Mouse (Mus musculus): ENCODE measurements around the gene Bcl2l11. TPM values are rescaled to one million over a fixed set of nuclear protein-coding genes. Genes with fewer than 3 reads are reported as not detected.
A peak's percentile ranks its signal among the peaks of the same experiment; 100 is the strongest.
"Not testable (repeated sequence)": the region's sequence is repeated elsewhere in the genome, so short reads cannot be mapped to it uniquely, and the experiment has no call there.

Gene Bcl2l11
- 1 to 10 TPM; 6.2 to 6.7 TPM for total RNA-seq (2021)

DNA sequence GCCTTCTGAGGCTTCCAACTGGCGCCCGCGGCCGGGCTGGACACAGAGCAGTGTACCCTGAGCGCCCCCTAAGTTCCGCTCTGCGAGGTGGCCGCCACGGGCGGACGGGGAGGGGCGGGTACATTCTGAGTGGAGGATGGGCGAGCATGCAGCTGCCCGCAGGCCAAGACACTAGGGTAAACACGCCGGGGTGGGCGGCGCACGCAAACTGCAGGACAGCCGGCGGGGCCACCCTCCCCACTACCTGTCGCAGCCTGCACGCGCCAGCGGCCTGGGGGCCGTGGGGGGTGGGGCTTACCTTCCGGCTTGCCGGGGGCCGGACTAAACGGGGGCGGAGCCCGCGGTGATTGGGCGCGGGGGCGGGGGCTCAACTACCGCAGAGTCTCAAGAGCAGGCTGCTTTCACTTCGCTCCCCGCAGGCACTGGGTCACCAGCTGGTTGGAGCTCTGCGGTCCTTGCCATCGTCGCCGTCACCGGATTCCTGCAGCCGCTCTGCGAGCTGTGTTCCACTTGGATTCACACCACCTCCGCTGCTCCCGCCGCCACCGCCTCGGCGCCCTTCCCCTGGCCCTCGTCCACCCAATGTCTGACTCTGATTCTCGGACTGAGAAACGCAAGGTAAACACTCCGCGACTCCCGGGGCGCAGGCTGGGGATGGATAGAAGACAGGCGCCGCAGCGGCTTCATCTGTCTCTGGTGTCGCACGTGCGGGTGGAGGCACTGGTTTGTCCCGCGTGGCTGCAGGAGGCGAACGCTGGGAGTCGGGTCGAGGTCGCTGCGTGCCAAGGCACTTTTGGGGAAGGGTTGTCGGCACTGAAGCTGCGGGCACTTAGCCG lies at the start of gene Bcl2l11:
Gene Bcl2l11 (plus strand): TSS at position 404 of the 836 bp plus-strand sequence.
- peak; percentile 77 to 79 for DNase-seq (ENCODE audit: extremely low spot score in 1 of 2, low spot score in 1 of 2)

DNA sequence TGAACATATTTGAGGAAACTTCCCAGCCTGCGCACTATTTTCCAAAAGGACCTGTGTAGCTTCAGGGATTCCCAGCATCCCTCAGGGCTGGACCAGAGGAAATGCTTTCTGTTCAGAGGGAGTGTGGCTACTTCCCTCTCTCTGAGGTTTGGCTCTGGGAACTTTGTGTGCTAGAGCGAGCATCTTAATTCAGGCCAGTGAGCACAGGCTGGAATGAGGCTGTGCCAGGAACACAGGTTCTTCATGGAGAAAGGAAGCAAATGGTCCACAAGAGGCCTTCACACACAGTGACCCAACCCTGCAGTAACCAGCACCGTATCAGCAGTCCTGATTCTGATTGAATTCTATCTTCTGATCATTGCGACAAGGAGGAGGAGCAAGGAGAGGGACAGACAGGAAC lies 48.9 kb upstream of the Bcl2l11 start:
- DNase-seq (ENCODE audit: extremely low spot score in 1 of 2, low spot score in 1 of 2) = no peak

DNA sequence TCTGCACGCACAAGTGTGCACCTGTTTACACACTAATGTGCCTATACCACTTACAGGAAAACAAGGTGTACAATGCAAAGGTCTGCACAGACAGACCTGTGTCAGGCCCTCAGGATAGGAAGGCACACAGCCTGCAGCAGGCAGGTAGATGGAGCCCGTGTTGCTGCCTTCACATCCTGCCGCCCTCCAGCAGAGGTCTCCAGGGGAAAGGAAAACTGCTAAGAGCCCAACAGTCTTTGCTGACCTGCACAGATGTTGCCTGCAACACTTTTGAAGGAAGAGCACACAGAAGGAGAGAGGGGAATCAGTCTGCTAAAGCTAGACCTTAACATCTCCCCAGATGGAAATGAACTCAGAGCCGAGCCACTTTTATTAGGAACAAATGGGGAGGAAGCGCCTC lies 47.0 kb upstream of the Bcl2l11 start:
- DNase-seq (ENCODE audit: extremely low spot score in 1 of 2, low spot score in 1 of 2) = no peak

DNA sequence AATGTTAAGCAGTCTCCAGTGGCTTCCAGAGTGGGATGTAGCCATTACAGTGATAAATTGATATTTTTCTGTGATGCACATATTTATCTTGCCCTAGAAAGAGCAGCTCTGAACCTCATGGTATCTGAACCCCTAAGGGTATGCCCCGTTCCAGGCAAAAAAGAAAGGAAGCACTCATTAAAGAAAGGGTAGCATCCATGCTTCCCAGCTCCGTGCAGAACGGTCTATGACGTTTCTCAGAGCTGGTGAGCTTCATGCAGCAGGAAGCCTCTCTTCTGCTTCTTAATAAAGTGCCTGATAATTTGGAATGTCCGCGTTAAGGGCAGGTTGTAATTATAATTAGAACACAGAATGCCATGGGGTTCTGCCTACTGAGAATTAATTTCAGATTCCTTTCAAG lies 46.5 kb upstream of the Bcl2l11 start:
- no peak for DNase-seq (ENCODE audit: extremely low spot score in 1 of 2, low spot score in 1 of 2)

DNA sequence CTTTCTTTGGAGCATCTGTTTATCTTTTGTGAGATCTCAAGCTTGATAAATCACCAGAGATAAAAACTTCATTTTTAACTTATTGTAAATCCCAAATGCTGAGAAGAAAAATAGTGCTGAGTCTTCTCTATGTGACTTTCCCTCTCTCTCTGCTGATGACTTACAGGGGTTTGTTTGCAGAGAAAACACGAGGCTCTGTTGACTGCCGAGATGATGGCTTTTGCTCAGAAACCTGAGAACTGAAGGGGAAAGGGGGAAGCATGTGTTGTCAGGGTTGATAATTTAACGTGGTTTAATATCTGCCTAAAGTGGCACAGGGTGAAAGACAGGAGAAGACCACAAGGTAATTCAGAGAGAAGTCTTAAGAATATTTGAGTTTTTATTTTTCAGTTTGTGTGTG lies 42.0 kb upstream of the Bcl2l11 start:
- DNase-seq (ENCODE audit: extremely low spot score in 1 of 2, low spot score in 1 of 2) = no peak

DNA sequence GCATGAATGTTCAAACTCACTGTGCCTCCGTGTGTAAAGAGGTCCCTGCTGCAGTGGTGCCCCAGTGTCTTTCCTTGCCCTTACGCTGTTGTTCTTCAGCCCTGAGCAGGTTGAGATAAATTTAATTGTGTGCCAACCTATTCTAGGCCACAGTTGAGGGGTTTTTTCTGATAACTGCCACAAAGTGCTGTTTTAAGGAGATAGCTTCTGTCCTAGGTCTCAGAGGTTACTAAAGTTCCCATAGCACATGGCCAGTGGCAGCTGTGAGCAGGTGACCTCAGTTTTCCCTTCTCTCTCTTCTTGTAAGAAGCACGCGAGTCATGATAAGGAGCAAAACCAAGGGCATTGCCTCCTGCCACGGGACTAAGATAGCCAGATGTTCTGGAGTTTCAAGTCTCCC lies 41.2 kb upstream of the Bcl2l11 start:
- DNase-seq (ENCODE audit: extremely low spot score in 1 of 2, low spot score in 1 of 2) = no peak

DNA sequence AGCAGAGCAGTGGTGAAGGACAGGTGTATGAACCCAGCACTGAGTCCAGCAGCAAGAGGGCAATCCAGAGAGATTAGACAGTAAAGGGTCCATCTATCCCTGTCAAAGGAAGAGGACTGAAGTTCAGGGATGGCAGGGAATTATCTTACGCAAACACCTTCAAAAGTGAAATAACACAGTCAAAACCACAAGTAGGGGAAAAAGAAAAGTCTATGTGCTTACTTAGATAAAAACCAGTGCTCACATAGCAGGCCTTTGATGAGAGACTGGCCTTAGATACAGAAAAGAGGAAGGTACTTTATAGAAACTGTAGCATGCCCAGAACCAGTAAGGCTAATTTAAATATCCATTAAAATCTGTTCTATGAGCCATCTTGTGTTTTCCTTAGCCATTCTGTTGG lies 40.4 kb upstream of the Bcl2l11 start:
- no peak for DNase-seq (ENCODE audit: extremely low spot score in 1 of 2, low spot score in 1 of 2)

DNA sequence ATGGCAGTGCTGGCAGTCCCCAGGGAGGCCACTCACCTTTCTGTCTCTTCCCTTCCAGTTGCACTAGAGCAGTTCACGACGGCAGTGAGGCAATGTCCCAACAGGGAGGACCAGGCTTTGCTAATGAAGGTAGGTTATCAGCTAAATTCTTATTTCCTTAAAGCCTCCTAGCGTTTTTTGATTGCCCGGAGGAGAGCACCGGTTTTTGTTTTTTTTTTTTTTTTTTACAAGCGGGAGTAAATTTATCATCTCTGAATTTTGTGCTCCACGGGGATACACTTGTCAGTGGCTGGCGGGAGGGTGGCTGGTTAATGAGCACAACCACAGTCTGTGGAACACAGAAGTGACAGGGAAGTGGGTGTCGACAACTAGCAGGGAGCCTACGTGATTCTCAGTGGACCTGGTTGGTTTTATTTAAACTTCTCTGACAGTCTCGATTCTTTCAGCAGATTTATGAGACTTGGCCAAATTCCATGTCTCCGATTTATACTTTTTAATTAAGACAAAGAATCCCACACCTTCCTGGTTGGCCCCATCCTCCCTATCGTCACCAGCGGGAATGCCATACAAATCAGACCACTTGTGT lies 39.4 kb upstream of the Bcl2l11 start:
- no peak for DNase-seq (ENCODE audit: extremely low spot score in 1 of 2, low spot score in 1 of 2)

DNA sequence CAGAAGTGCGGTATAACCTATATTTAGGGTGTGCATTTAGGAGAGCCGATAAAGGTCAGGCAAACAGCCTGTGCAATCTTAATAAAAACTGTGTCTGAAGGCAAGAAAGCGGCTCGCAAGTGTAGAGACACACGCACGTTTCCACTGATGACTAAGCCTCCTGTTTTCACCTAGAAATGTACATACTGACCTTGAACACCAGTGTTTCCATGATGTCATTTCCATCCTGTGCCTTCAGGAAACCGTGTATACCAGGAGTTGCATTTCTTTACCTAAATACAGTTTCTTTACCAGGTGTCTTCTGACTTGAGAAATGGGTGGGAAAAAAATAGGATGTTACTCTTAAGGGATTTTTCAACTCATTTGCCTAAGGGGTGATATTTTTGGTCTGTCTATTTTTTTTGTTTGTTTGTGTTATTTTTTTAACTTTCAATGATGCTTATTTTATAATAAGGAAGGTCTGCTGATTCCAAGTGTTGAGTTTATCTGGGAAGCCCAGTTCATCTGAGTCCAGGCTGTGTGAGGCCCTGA lies 38.8 kb upstream of the Bcl2l11 start:
- no peak for DNase-seq (ENCODE audit: extremely low spot score in 1 of 2, low spot score in 1 of 2)

DNA sequence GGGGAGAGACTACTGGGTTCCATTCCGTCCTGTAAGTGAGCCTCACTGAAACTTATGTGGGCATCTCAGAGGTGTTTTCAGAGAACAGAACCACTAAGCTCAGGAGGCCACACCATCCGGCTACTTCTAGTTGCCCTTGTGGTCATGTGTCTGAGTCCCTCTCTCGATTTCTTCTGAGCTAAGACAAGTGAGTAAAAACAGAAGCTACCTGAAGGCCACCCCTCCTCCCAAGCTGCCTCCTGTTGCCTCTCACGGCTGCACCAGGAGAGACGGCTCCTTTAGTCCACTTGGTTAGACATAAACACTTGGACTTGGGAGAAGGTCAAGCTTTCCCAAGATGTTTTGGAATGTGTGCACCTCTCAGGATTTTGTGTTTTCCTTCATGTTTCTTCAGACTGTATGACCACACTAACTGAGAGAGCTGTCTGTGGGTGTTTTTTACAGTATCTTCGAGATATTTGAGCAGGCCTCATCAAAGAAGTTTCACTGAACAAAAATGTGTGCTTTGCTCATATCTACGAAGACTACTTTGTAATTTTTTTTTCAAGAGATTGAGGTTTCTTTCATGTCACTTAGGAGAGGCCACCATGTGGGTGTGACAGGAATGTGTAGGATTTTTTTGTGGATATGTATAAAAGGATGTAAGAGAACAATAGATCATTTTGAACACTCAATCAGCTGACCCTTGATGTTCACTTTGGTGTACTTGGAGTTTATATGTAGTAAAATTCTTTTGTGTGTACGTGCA lies 37.9 kb upstream of the Bcl2l11 start:
- DNase-seq (ENCODE audit: extremely low spot score in 1 of 2, low spot score in 1 of 2) = no peak

DNA sequence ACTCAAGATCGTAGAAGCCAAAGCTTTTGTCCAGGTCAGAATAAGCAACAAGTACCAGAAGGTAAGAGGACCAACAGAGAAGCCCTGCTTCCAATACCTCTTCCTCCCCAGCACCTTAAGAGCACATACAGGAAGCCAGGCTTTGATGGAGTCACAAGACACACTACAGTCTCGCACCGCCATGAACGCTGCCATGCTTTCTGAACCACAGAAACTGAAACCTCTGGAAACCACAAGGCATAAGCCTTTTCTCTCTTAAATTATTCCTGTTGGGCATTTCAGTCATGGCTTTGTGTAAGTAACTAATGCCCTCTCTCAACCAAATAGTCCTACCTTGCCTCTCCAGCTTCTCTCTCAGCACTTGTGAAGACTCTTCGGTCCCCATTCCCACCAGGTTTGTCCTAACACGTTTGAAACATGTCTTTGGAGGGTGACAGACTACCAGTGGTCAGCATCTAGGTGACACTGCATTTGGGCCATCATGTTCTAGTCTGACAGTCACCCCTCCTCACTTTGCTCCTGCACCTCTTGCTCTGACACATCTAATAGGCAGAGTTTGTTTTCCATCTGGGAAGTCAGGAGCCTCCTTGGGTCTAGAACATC lies 35.5 kb upstream of the Bcl2l11 start:
- DNase-seq (ENCODE audit: extremely low spot score in 1 of 2, low spot score in 1 of 2) = no peak

DNA sequence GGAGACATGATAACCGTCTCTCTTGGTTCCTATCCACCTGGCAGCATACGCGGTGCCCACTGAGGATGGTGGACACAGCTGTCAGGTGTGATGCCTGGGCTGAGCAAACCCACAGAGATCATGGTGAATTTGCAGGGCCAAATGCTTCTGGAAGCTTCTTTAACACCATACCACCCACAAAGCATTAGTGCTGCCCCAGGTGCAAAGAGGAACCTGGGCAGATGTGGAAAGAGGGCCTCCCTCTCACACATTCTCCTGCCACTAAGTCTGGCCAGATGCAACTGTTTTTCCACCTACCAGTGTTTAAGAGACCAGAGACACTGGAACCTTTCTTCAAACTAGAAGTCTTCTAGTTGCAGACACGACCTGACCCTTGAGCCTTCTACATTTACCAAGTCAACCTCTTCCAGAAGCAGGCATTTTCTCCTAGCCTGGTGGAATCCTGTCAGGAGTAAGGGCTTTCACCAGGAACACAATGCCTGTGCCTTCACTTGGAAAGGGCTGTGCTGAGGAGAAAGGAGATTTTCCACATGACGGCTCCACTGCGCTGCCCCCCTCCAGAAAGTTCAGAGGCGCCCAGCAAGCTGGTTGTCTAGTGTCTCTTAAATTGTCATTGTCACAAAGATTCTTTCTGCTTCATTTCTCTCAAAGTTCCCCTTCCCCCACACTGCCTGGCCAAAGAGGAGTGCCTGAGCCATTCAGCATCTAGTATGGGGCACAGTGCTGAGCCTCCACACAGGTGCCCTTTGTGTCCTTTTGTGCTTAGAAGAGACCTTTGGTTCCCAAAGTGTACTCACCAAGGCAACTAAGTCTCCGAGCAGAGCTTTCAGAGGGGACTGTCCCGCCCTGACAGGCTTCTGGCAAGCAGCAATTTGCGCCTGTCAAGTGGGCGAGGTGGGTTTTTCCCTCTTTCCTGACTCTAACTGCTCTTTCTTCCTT lies 34.1 kb upstream of the Bcl2l11 start:
- DNase-seq (ENCODE audit: extremely low spot score in 1 of 2, low spot score in 1 of 2) = no peak

DNA sequence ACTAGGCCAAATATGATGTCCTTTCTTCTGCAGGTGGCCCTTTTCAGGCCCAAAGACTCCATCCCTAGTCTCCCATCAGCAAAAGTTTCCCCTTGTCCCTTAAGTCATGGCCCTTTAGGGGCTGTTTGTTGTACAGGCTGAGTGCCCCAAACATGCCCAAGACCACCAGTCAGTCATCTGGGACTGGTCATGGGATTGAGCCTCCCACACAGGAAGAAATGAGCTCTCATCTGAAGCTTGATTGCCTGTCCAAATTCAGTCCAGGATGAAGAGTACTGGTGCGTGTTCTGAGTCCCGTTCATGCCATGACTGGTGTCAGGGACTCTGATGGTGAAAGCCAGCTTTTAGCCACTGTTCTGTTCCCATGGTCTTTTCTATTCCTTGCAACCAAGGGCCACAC lies 33.4 kb upstream of the Bcl2l11 start:
- DNase-seq (ENCODE audit: extremely low spot score in 1 of 2, low spot score in 1 of 2) = no peak

DNA sequence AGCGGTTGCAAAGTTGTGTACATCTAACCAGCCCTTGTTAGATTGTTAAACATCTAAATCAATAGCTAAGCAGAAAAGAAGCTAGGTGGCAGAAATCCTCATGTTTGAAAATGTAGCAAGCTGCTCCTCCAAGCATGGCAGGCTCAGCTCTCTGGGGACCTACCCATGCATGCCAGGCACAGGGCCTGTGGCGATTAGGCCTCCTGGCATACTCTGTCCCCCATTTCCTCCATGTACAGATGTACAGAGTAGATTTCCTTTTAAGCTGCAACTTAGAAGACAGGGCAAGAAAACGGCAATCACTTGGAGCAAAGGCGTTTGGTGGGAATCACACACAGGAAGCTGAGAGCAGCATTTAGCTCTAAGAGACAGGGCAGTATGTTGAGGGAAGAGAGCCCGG lies 31.6 kb upstream of the Bcl2l11 start:
- DNase-seq (ENCODE audit: extremely low spot score in 1 of 2, low spot score in 1 of 2) = no peak

DNA sequence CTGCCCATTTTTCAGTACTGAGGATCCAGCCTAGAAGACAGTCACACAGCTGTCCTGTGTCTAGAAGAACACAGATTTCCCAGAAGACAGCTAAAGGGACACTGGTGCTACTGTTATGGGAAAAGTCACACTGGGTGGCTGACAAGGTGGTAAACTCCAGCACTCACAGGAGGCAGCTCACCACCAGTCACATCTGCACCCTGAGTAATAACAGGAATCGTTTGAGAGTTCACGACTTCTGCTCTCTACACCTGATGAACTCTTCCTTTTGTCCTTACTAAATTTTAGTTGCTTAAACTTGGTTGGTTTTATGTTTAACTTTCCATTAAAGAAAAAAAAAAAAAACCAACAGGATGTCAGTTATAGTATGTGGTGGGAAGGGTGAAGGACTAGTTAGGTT lies 31.2 kb upstream of the Bcl2l11 start:
- no peak for DNase-seq (ENCODE audit: extremely low spot score in 1 of 2, low spot score in 1 of 2)

DNA sequence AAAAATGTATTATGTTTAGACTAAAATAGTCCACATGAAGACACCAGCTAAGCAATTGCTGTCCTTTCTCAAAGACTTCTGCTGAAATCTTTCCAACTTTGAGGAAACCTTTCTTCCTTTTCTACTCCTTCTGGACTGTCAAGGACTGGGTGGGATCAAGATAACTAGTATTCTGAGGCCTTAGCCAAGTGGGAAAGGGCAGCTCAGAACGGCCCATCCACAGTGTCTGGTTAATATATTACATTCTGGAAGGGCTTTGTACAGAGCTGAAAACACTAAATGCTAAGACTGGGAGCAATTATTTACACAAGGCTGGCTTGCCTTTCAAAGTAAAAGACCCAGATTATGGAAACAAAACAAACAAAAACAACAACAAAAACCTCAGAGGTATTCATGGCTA lies 30.6 kb upstream of the Bcl2l11 start:
- no peak for DNase-seq (ENCODE audit: extremely low spot score in 1 of 2, low spot score in 1 of 2)

DNA sequence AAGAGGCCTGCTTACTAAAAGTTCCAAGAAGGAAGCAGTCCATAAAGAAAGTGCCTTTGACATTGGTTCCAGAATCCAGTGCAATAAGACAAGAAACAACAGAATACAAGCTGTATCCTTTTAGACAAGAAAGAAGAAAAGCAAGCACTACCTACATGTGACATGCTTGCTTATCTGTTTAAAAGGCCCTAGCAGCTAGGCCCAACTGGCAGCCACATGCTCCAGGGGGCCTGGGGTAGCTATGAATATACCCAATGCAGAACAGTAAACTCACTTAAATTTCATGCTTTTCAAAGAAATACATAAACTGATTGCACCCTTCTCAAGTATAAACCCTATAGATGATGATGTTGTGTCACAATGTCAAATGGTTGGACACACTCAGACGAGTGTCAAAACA lies 29.8 kb upstream of the Bcl2l11 start:
- DNase-seq (ENCODE audit: extremely low spot score in 1 of 2, low spot score in 1 of 2) = no peak

DNA sequence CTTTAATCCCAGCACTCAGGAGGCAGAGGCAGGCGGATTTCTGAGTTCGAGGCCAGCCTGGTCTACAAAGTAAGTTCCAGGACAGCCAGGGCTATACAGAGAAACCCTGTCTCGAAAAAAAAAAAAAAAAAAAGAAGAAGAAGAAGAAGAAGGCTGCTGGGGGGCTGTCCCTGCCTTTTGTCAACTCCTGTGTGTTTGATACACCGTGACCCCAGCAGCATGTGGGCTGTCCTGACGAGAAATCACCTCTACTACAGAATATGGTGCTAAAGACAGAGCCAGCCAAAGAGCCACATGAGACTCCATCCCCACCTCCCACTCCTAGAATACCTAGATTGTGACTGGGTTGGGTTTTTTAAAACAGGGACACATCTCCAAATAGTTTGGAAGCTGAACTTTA lies 27.7 kb upstream of the Bcl2l11 start:
- not testable (repeated sequence) for DNase-seq (ENCODE audit: extremely low spot score in 1 of 2, low spot score in 1 of 2)

DNA sequence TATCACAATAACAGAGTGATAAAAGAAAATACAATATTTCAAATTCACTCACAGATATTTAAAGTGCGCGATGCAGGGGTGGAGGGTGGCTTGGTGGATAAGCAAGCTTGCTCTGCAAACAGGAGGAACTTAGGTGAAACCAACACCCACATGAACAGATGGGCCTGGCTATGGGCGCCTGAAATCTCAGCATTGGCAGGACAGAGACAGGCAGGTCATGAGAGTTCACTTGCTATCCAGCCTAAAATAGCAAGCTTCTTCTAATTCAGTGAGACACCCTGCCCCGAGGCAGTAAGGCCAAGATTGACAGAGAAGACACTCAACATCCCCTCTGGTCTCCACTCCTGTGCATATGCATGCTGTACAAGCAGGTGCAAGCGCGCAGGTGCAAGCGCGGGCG lies 23.8 kb upstream of the Bcl2l11 start:
- DNase-seq (ENCODE audit: extremely low spot score in 1 of 2, low spot score in 1 of 2) = no peak

DNA sequence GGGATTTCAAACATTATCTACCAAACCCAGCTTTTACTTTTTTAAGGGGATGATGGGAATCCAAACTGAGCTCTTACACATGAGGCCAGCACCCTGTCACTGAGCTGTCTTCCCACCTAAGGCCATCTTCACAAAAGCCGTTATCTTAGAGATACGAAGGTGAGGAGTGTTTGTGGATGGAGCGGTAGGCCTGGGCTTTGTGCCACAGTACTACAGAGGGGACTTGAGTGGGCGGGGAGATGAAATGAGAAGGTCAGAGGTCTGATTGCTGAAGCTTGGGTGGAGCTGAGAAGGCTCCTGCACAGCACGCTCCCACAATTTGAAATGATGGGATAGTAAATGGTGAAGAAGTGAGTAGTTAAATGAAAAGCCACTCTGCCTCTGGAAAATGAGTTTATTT lies 21.0 kb upstream of the Bcl2l11 start:
- DNase-seq (ENCODE audit: extremely low spot score in 1 of 2, low spot score in 1 of 2) = no peak

Measured in layer of hippocampus, postnatal 25 days (tissue).